Mouse (Mus musculus): ENCODE measurements around the gene Cdc6. TPM values are rescaled to one million over a fixed set of nuclear protein-coding genes. Genes with fewer than 3 reads are reported as not detected.
A peak's percentile ranks its signal among the peaks of the same experiment; 100 is the strongest.

The Cdc6 gene
- polyA plus RNA-seq, 1 experiment from 2014 or later, result 2.1 TPM

DNA sequence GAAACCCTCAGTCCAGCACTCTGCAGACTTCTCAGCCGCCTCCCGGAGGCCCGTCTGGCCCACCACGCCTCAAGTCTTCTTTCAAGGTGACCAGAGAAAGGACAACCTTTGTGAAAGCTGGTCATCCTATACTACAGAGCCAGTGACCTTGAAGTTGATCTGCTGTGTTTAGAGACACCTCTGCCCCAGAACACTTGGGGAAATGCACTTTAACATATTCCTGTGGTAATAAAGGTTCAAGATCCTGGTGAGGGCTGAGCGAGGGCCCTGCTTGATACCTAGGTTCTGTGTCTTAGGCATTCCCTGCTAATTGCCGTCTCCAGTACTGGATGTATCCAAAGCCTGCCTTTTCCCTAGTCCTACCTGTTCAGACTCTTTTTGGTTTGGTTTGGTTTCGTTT, 19.0 kb downstream of the Cdc6 start:
- 64% methylated on average over 7 of the region's 7 CpGs for WGBS
- ATAC-seq (ENCODE audit: low read depth), result no peak
- no peaks in the 10 kb centered on the region for H3K27me3 ChIP-seq (ENCODE audit: control insufficient read depth, insufficient read depth, low read length)
- H3K36me3 ChIP-seq (ENCODE audit: control insufficient read depth, insufficient read depth, low read length), result no peaks in the 10 kb centered on the region
- no peaks in the 10 kb centered on the region for H3K9me3 ChIP-seq (ENCODE audit: control insufficient read depth, low read length)
- H3K9ac ChIP-seq (replicated peaks; ENCODE audit: low read depth, low read length), result no peak overlapping the region
- no peak overlapping the region for H3K27ac ChIP-seq (ENCODE audit: low read depth, low read length)
- H3K4me1 ChIP-seq (ENCODE audit: control insufficient read depth, insufficient read depth, low read length), result peaks cover 66% of the 10 kb centered on the region
- H3K4me2 ChIP-seq (ENCODE audit: low read depth, low read length), result no peak overlapping the region
- no peak overlapping the region for H3K4me3 ChIP-seq (ENCODE audit: low read depth, low read length)

DNA sequence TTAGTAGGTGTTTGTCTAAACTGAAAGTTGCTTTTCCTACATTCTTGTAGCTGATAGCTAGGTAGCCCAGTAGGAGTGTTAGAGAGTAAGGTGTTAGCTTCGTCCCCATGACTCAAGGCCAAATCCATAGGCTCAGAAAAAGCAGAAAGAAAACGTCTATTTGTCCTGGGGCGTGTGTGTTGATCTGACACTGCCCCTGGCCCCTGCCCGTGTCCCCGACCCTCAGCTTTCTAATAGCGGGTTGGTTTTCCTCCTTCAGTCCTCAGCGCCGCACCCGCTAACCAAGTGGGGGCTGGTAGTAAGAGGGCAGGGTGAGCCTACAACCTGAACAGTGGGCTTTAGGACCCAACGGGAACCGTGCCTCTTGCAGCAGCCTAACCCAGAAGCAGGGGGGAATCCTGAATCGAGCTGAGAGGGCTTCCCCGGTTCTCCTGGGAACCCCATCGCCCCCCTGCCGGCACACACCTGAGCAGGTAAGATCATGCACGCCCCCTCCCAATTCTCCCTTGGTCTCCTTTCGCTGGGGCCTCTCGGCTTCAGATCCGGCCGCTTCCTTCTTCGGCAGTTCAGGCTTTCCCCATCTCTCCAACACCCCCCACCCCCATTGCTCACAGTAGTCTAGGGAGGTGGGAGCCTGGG, 20.0 kb downstream of the Cdc6 start, which contains the start of gene Rara:
Gene Rara (plus strand): TSS at position 381 of the 639 bp plus-strand sequence.
- H3K4me1 ChIP-seq (ENCODE audit: control insufficient read depth, insufficient read depth, low read length), result peaks cover 74% of the 10 kb centered on the region
- WGBS, result 9% methylated on average over 21 of the region's 21 CpGs
- no peaks in the 10 kb centered on the region for H3K27me3 ChIP-seq (ENCODE audit: control insufficient read depth, insufficient read depth, low read length)
- no peaks in the 10 kb centered on the region for H3K9me3 ChIP-seq (ENCODE audit: control insufficient read depth, low read length)
- no peak for ATAC-seq (ENCODE audit: low read depth)
- peak within 1 kb of the TSS; percentile 30 for H3K27ac ChIP-seq (ENCODE audit: low read depth, low read length)
- H3K36me3 ChIP-seq (ENCODE audit: control insufficient read depth, insufficient read depth, low read length), result no peaks in the 10 kb centered on the region
- H3K9ac ChIP-seq (replicated peaks; ENCODE audit: low read depth, low read length), result peak within 1 kb of the TSS; percentile 90
- peak within 1 kb of the TSS; percentile 65 for H3K4me3 ChIP-seq (ENCODE audit: low read depth, low read length)
- H3K4me2 ChIP-seq (ENCODE audit: low read depth, low read length), result peak within 1 kb of the TSS; percentile 86

DNA sequence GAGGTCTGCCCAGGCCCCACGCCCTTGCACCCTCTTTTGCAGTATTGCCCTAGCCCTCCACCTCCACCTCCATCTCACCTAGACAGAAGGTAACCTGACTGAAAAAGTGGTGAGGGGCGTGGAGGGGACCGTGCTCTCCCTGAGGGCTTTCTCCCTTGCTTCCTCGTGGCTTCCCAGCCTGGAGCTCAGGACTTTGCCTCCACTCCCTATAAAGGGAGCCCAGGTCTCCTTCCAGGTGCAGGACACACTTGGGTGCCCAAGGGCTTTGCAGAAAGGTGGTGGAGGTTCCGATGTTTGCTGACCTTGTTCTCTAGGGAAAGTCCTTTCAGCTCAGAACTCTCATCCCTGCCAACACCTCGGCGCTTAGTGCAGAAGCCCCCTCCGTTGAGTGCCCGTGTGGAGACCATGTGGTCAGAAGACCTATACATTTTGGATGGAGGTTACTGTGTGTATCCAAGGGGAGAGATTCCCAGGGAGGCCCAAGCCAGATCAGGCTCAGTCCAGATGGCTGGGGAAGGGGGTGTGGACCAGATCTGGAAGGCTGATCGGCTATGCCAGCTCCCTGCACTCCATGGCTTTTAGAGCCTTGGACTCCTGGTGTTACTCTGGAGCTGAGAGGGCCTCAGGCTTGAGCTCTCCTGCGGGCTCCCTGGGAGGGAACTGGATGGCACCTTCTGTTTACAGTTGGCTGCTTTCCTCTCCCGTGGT, 20.7 kb downstream of the Cdc6 start:
- Histone ChIP-seq H3K4me1 (ENCODE audit: control insufficient read depth, insufficient read depth, low read length) (peaks cover 78% of the 10 kb centered on the region), H3K9ac (replicated peaks; ENCODE audit: low read depth, low read length) (peak overlapping the region; percentile 90), H3K36me3 (ENCODE audit: control insufficient read depth, insufficient read depth, low read length) (no peaks in the 10 kb centered on the region), H3K27ac (ENCODE audit: low read depth, low read length) (peak overlapping the region; percentile 30), H3K9me3 (ENCODE audit: control insufficient read depth, low read length) (no peaks in the 10 kb centered on the region), H3K4me3 (ENCODE audit: low read depth, low read length) (peak overlapping the region; percentile 65), H3K27me3 (ENCODE audit: control insufficient read depth, insufficient read depth, low read length) (no peaks in the 10 kb centered on the region), H3K4me2 (ENCODE audit: low read depth, low read length) (peak overlapping the region; percentile 86)
- ATAC-seq (ENCODE audit: low read depth), result no peak
- 11% methylated on average over 12 of the region's 12 CpGs for WGBS

DNA sequence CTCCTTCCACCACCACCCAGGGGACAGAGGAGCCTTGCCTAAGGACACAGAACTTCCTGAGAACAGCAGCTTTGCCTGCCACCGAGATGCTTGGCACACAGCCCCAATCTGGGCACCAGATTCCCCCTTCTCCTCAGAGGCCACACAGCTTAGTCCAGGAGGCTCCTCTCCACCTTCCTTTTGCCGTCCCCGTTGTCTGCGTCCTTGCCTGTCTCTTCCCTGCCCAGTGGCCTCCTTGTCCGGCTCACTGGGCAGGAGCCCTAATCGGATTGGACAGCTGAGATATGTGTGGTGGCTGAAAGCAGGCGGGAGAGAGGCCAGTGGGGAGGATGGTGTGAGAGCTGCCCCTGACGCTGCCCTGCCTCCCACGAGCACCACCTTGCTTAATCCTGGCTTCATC, 21.9 kb downstream of the Cdc6 start:
- Histone ChIP-seq H3K9ac (replicated peaks; ENCODE audit: low read depth, low read length) (peak overlapping the region; percentile 29), H3K4me2 (ENCODE audit: low read depth, low read length) (peak overlapping the region; percentile 86), H3K36me3 (ENCODE audit: control insufficient read depth, insufficient read depth, low read length) (no peaks in the 10 kb centered on the region), H3K27me3 (ENCODE audit: control insufficient read depth, insufficient read depth, low read length) (no peaks in the 10 kb centered on the region), H3K9me3 (ENCODE audit: control insufficient read depth, low read length) (no peaks in the 10 kb centered on the region), H3K4me3 (ENCODE audit: low read depth, low read length) (peak overlapping the region; percentile 6; the same call in 1 of the 2 replicates), H3K4me1 (ENCODE audit: control insufficient read depth, insufficient read depth, low read length) (peaks cover 74% of the 10 kb centered on the region), H3K27ac (ENCODE audit: low read depth, low read length) (peak overlapping the region; percentile 60)
- ATAC-seq (ENCODE audit: low read depth), result no peak
- 3% methylated on average over 9 of the region's 9 CpGs for WGBS

DNA sequence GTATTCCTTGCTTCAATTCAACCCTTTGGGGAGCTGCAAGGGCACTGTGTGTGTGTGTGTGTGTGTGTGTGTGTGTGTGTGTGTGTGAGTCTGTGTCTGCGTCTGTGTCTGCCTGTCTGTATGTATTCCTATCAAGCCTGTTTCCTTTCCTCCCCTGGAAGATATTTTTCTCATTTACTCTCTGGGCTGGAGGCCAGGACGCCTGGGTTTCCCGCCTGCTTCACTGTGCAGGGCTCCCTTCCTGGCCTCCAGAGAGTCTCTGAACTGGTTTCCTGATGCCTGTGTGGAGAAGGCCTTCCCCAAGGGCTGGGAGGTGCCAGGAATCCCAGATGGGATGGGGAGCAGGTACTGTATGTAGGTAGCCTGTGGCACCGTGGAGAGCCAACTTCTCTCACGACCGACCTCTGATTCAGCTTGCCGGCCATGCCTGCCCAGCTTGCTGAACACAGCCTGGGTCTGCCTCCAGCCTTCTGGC, 22.6 kb downstream of the Cdc6 start:
- peak overlapping the region; percentile 32 for H3K9ac ChIP-seq (replicated peaks; ENCODE audit: low read depth, low read length)
- 49% methylated on average over 7 of the region's 7 CpGs for WGBS

DNA sequence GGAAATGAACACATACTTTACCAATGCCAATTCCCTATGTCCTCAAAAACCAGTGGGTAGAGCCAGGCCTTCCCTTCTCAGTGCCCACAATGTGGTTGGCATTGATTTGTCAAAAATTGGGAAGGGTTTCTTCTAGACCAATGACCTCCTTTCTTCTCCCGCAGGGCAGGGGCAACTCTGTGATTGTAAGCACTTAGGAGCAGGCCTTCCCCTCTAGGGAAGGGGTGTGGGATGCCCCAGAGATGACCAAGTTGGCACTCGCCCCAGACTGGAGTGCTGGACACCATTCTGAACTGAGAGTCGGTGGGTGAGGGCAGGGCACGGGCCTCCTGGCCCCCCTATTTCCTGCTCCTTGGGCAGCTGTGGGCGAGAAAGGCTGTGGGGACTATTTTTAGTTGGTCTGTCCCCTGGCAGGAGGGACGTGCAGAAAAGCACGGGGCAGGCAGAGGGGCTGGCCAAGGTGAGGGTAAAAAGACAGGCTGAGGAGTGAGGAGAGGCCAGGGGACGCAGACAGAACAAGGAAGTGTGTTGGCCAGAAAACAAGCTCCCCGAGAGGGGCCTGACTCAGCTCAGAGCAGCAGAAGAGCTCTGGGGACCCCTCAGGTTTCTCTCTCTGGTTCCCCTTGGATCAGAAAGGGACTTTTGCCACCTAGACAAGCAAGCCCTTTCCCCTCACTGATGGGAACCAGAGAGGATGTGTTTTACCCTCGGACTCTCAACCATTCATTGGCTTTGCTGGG, 23.3 kb downstream of the Cdc6 start:
- Histone ChIP-seq H3K4me1 (ENCODE audit: control insufficient read depth, insufficient read depth, low read length) (peaks cover 63% of the 10 kb centered on the region), H3K9me3 (ENCODE audit: control insufficient read depth, low read length) (no peaks in the 10 kb centered on the region), H3K36me3 (ENCODE audit: control insufficient read depth, insufficient read depth, low read length) (no peaks in the 10 kb centered on the region), H3K27me3 (ENCODE audit: control insufficient read depth, insufficient read depth, low read length) (no peaks in the 10 kb centered on the region), H3K9ac (replicated peaks; ENCODE audit: low read depth, low read length) (peak overlapping the region; percentile 32; the same call in 1 of the 2 replicates), H3K27ac (ENCODE audit: low read depth, low read length) (peak overlapping the region; percentile 60; the same call in 1 of the 2 replicates), H3K4me2 (ENCODE audit: low read depth, low read length) (peak overlapping the region; percentile 21; the same call in 1 of the 2 replicates), H3K4me3 (ENCODE audit: low read depth, low read length) (no peak overlapping the region)
- ATAC-seq (ENCODE audit: low read depth), result no peak
- WGBS, result 39% methylated on average over 10 of the region's 10 CpGs

More for the DNA sequence above, 22.6 kb downstream of the Cdc6 start:
- H3K4me3 ChIP-seq (ENCODE audit: low read depth, low read length), result no peak overlapping the region
- no peaks in the 10 kb centered on the region for H3K27me3 ChIP-seq (ENCODE audit: control insufficient read depth, insufficient read depth, low read length)
- H3K9me3 ChIP-seq (ENCODE audit: control insufficient read depth, low read length), result no peaks in the 10 kb centered on the region
- no peaks in the 10 kb centered on the region for H3K36me3 ChIP-seq (ENCODE audit: control insufficient read depth, insufficient read depth, low read length)
- peaks cover 70% of the 10 kb centered on the region for H3K4me1 ChIP-seq (ENCODE audit: control insufficient read depth, insufficient read depth, low read length)
- peak overlapping the region; percentile 60 for H3K27ac ChIP-seq (ENCODE audit: low read depth, low read length)
- H3K4me2 ChIP-seq (ENCODE audit: low read depth, low read length), result peak overlapping the region; percentile 86
- no peak for ATAC-seq (ENCODE audit: low read depth)

DNA sequence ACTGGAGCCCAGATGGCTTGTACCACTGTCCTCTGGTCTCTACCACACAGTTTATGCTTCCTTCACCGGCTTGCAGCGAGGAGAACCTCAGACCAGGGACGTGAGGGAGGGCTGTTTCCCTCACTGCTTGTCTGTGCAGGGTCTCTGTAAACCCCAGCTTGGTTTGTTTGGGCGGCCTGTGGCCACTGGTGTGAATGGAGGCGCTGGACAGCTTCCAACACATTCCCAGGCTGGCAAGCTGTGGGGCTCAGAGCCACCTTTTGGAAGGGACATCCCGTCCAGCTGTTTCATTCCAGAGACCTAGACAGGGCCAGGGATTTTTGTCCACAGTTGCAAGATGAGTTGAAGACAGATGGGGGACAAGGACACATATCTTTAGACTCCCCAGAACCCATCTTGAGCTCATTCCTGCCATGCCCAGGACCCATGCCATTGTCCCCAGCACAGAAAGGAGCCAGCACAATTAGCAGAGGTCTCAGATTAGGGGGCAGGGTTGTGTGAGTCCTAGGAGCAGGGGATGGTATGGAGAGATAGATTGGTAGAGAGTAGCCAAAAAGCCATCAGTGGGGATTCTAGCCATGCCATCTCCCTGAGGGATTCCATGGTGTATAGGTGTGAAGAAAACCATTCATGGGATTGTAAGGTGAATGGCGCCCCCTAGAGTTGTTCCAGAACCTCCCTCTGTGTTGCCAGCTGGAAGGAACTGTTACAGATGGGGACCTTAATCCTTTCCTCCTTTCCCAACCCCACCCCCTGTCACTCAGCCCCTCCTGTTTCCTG, 24.1 kb downstream of the Cdc6 start:
- Histone ChIP-seq H3K4me2 (ENCODE audit: low read depth, low read length) (no peak overlapping the region; the same call in 1 of the 2 replicates), H3K27me3 (ENCODE audit: control insufficient read depth, insufficient read depth, low read length) (no peaks in the 10 kb centered on the region), H3K9ac (replicated peaks; ENCODE audit: low read depth, low read length) (no peak overlapping the region), H3K4me1 (ENCODE audit: control insufficient read depth, insufficient read depth, low read length) (peaks cover 66% of the 10 kb centered on the region), H3K9me3 (ENCODE audit: control insufficient read depth, low read length) (no peaks in the 10 kb centered on the region), H3K36me3 (ENCODE audit: control insufficient read depth, insufficient read depth, low read length) (no peaks in the 10 kb centered on the region), H3K27ac (ENCODE audit: low read depth, low read length) (peak overlapping the region; percentile 40), H3K4me3 (ENCODE audit: low read depth, low read length) (no peak overlapping the region)
- no peak for ATAC-seq (ENCODE audit: low read depth)
- 18% methylated on average over 7 of the region's 7 CpGs for WGBS

DNA sequence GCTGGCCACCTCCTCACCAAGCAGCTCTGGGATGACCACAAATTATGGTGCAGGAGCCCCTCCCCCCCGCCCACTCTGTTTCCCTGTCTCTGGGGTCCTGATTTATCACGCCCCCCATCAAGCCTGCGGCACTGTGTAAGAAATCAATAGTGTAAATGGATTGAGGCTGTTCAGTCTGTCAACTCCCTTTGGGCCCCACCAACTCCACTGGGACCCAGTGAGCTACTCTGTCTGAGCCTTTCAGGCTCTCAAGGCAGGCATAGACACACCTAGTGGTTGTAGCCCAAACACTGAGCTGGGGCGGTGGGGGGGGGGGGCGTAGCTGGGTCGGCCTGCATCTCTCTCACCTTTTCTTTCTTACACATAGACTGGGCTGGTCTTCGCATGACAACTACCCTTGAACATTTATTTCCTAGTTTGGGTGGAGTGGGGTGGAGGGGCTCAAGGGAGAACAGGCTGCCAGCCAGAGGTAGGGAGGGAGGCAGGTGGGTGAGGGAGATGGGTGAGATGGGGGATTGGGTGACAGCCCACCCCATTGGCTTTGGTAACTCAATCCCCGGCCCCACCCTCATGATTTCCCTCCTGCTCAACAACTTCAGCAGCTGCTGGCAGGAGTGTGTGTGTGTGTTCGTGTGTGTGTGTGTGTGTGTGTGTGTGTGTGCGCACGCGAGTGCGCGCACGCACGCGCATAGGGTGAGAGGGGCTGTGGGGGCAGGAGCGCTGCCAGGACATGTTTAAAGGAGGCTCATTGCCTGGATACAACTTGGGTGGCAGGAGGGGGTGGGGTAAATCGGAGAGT, 24.9 kb downstream of the Cdc6 start:
- no peak overlapping the region for H3K9ac ChIP-seq (replicated peaks; ENCODE audit: low read depth, low read length)
- peaks cover 66% of the 10 kb centered on the region for H3K4me1 ChIP-seq (ENCODE audit: control insufficient read depth, insufficient read depth, low read length)
- no peak overlapping the region for H3K4me2 ChIP-seq (ENCODE audit: low read depth, low read length)
- no peak overlapping the region for H3K4me3 ChIP-seq (ENCODE audit: low read depth, low read length)
- no peaks in the 10 kb centered on the region for H3K9me3 ChIP-seq (ENCODE audit: control insufficient read depth, low read length)
- WGBS, result 13% methylated on average over 19 of the region's 19 CpGs
- no peaks in the 10 kb centered on the region for H3K36me3 ChIP-seq (ENCODE audit: control insufficient read depth, insufficient read depth, low read length)
- no peaks in the 10 kb centered on the region for H3K27me3 ChIP-seq (ENCODE audit: control insufficient read depth, insufficient read depth, low read length)
- ATAC-seq (ENCODE audit: low read depth), result peak; percentile 15; the same call in 1 of the 2 replicates
- peak overlapping the region; percentile 0; the same call in 1 of the 2 replicates for H3K27ac ChIP-seq (ENCODE audit: low read depth, low read length)

Measured in neural tube, embryonic 14.5 days (tissue).